Mouse (Mus musculus): ENCODE data around the gene Qtrt1. TPM values are rescaled to one million over a fixed set of nuclear protein-coding genes. Genes with fewer than 3 reads are reported as not detected.

Gene Qtrt1
- polyA plus RNA-seq, 1 experiment from 2014 or later: 54.0 TPM

GRCm38 (mm10) chr9:21425556-21425945 lies 13.9 kb downstream of the Qtrt1 start:
- H3K4me1 ChIP-seq (replicated peaks): peaks cover 41% of the 10 kb centered on the region
- peak overlapping the region; percentile 97 for H3K4me2 ChIP-seq
- peak overlapping the region; percentile 90; the same call in 1 of the 2 replicates for H3K27ac ChIP-seq
- H3K4me3 ChIP-seq: peak overlapping the region; percentile 94
- ATAC-seq (ENCODE audit: low FRiP score): no peak
- H3K27me3 ChIP-seq: no peaks in the 10 kb centered on the region
- H3K36me3 ChIP-seq: peaks cover 10% of the 10 kb centered on the region
- no peaks in the 10 kb centered on the region for H3K9me3 ChIP-seq
- 8% methylated on average over 6 of the region's 6 CpGs for WGBS
- peak overlapping the region; percentile 92 for H3K9ac ChIP-seq

- Histone ChIP-seq H3K27me3 (no peaks in the 10 kb centered on the region), H3K4me3 (peak overlapping the region; percentile 94), H3K27ac (0 out of 2 replicates have a peak overlapping the region, but pooled peaks have one; percentile 90), H3K4me1 (replicated peaks) (peaks cover 45% of the 10 kb centered on the region), H3K9ac (peak overlapping the region; percentile 92), H3K36me3 (peaks cover 6% of the 10 kb centered on the region), H3K9me3 (no peaks in the 10 kb centered on the region), H3K4me2 (peak overlapping the region; percentile 97)
- 50% methylated on average over 1 of the region's 1 CpGs for WGBS
- ATAC-seq (ENCODE audit: low FRiP score): no peak
Observed at GRCm38 (mm10) chr9:21426013-21426412, 14.4 kb downstream of the Qtrt1 start.

GRCm38 (mm10) chr9:21426525-21426924 lies 14.9 kb downstream of the Qtrt1 start:
- H3K4me1 ChIP-seq (replicated peaks): peaks cover 49% of the 10 kb centered on the region
- H3K9ac ChIP-seq: no peak overlapping the region; the same call in 1 of the 2 replicates
- H3K4me2 ChIP-seq: peak overlapping the region; percentile 97
- H3K27ac ChIP-seq: no peak overlapping the region
- 68% methylated on average over 2 of the region's 2 CpGs for WGBS
- H3K27me3 ChIP-seq: no peaks in the 10 kb centered on the region
- ATAC-seq (ENCODE audit: low FRiP score): no peak
- 0 out of 2 replicates have a peak, but pooled peaks cover under 1% of the 10 kb centered on the region for H3K36me3 ChIP-seq
- H3K9me3 ChIP-seq: no peaks in the 10 kb centered on the region
- peak overlapping the region; percentile 94; the same call in 1 of the 2 replicates for H3K4me3 ChIP-seq

- Histone ChIP-seq H3K9ac (no peak overlapping the region), H3K9me3 (no peaks in the 10 kb centered on the region)
- 92% methylated on average over 2 of the region's 2 CpGs for WGBS
Observed at GRCm38 (mm10) chr9:21427773-21428172, 16.1 kb downstream of the Qtrt1 start.

GRCm38 (mm10) chr9:21428178-21428577 lies 16.5 kb downstream of the Qtrt1 start:
- H3K4me2 ChIP-seq: no peak overlapping the region
- no peaks in the 10 kb centered on the region for H3K9me3 ChIP-seq
- no peak overlapping the region for H3K4me3 ChIP-seq
- H3K36me3 ChIP-seq: no peaks in the 10 kb centered on the region
- H3K9ac ChIP-seq: no peak overlapping the region
- H3K27me3 ChIP-seq: no peaks in the 10 kb centered on the region
- no peak overlapping the region for H3K27ac ChIP-seq
- peaks cover 50% of the 10 kb centered on the region for H3K4me1 ChIP-seq (replicated peaks)
- ATAC-seq (ENCODE audit: low FRiP score): no peak
- whole genome bisulfite sequencing: 89% methylated on average over 6 of the region's 6 CpGs

More at GRCm38 (mm10) chr9:21427773-21428172, 16.1 kb downstream of the Qtrt1 start:
- H3K36me3 ChIP-seq: no peaks in the 10 kb centered on the region
- no peak overlapping the region for H3K27ac ChIP-seq
- peaks cover 49% of the 10 kb centered on the region for H3K4me1 ChIP-seq (replicated peaks)
- H3K4me2 ChIP-seq: no peak overlapping the region
- H3K4me3 ChIP-seq: no peak overlapping the region
- no peaks in the 10 kb centered on the region for H3K27me3 ChIP-seq
- no peak for ATAC-seq (ENCODE audit: low FRiP score)

- 0 out of 2 replicates have a peak, but pooled peaks have one; percentile 11 for ATAC-seq (ENCODE audit: low FRiP score)
- no peak overlapping the region for H3K27ac ChIP-seq
- H3K36me3 ChIP-seq: no peaks in the 10 kb centered on the region
- H3K9me3 ChIP-seq: no peaks in the 10 kb centered on the region
- WGBS: 82% methylated on average over 7 of the region's 7 CpGs
- no peak overlapping the region for H3K4me3 ChIP-seq
- H3K27me3 ChIP-seq: no peaks in the 10 kb centered on the region
- no peak overlapping the region for H3K4me2 ChIP-seq
- H3K4me1 ChIP-seq (replicated peaks): peaks cover 51% of the 10 kb centered on the region
- peak overlapping the region; percentile 35; the same call in 1 of the 2 replicates for H3K9ac ChIP-seq
Observed at GRCm38 (mm10) chr9:21430724-21431123, 19.1 kb downstream of the Qtrt1 start.

GRCm38 (mm10) chr9:21432066-21432465 lies 20.4 kb downstream of the Qtrt1 start:
- ATAC-seq (ENCODE audit: low FRiP score): no peak
- Histone ChIP-seq H3K27ac (no peak overlapping the region), H3K9me3 (no peaks in the 10 kb centered on the region), H3K9ac (no peak overlapping the region), H3K4me2 (no peak overlapping the region), H3K4me3 (no peak overlapping the region), H3K27me3 (no peaks in the 10 kb centered on the region), H3K4me1 (replicated peaks) (peaks cover 39% of the 10 kb centered on the region), H3K36me3 (no peaks in the 10 kb centered on the region)
- WGBS: 88% methylated on average over 7 of the region's 7 CpGs

- H3K4me2 ChIP-seq: no peak overlapping the region
- ATAC-seq (ENCODE audit: low FRiP score): no peak
- peaks cover 33% of the 10 kb centered on the region for H3K4me1 ChIP-seq (replicated peaks)
- 90% methylated on average over 8 of the region's 8 CpGs for WGBS
- H3K27me3 ChIP-seq: no peaks in the 10 kb centered on the region
- no peaks in the 10 kb centered on the region for H3K9me3 ChIP-seq
- H3K27ac ChIP-seq: no peak overlapping the region
- H3K4me3 ChIP-seq: no peak overlapping the region
- H3K9ac ChIP-seq: no peak overlapping the region
- H3K36me3 ChIP-seq: no peaks in the 10 kb centered on the region
Observed at GRCm38 (mm10) chr9:21433766-21434165, 22.1 kb downstream of the Qtrt1 start.

GRCm38 (mm10) chr9:21434410-21434809 lies 22.8 kb downstream of the Qtrt1 start:
- Histone ChIP-seq H3K9ac (no peak overlapping the region), H3K9me3 (no peaks in the 10 kb centered on the region), H3K4me3 (no peak overlapping the region), H3K4me1 (replicated peaks) (peaks cover 33% of the 10 kb centered on the region), H3K36me3 (no peaks in the 10 kb centered on the region), H3K27me3 (no peaks in the 10 kb centered on the region), H3K27ac (no peak overlapping the region), H3K4me2 (no peak overlapping the region)
- no peak for ATAC-seq (ENCODE audit: low FRiP score)
- 100% methylated on average over 2 of the region's 2 CpGs for WGBS

- Histone ChIP-seq H3K36me3 (no peaks in the 10 kb centered on the region), H3K4me1 (replicated peaks) (peaks cover 21% of the 10 kb centered on the region), H3K4me2 (no peak overlapping the region), H3K27me3 (no peaks in the 10 kb centered on the region), H3K9me3 (no peaks in the 10 kb centered on the region), H3K4me3 (no peak overlapping the region), H3K27ac (no peak overlapping the region), H3K9ac (no peak overlapping the region)
- ATAC-seq (ENCODE audit: low FRiP score): no peak
- 94% methylated on average over 7 of the region's 7 CpGs for WGBS
Observed at GRCm38 (mm10) chr9:21435777-21436635, 24.4 kb downstream of the Qtrt1 start.

GRCm38 (mm10) chr9:21437577-21437976 lies 25.9 kb downstream of the Qtrt1 start:
- no peaks in the 10 kb centered on the region for H3K27me3 ChIP-seq
- no peak overlapping the region for H3K27ac ChIP-seq
- no peak for ATAC-seq (ENCODE audit: low FRiP score)
- no peaks in the 10 kb centered on the region for H3K9me3 ChIP-seq
- H3K4me2 ChIP-seq: no peak overlapping the region
- H3K4me3 ChIP-seq: no peak overlapping the region
- WGBS: 91% methylated on average over 6 of the region's 6 CpGs
- no peaks in the 10 kb centered on the region for H3K36me3 ChIP-seq
- no peak overlapping the region for H3K9ac ChIP-seq
- peaks cover 17% of the 10 kb centered on the region for H3K4me1 ChIP-seq (replicated peaks)

- Histone ChIP-seq H3K36me3 (no peaks in the 10 kb centered on the region), H3K27ac (no peak overlapping the region), H3K27me3 (no peaks in the 10 kb centered on the region), H3K9ac (no peak overlapping the region), H3K4me1 (replicated peaks) (peaks cover 15% of the 10 kb centered on the region), H3K4me2 (no peak overlapping the region), H3K4me3 (no peak overlapping the region), H3K9me3 (no peaks in the 10 kb centered on the region)
- ATAC-seq (ENCODE audit: low FRiP score): no peak
- WGBS: 71% methylated on average over 3 of the region's 3 CpGs
Observed at GRCm38 (mm10) chr9:21438219-21438618, 26.6 kb downstream of the Qtrt1 start.

GRCm38 (mm10) chr9:21439456-21439855 lies 27.8 kb downstream of the Qtrt1 start:
- no peak for ATAC-seq (ENCODE audit: low FRiP score)
- no peak overlapping the region for H3K27ac ChIP-seq
- no peak overlapping the region for H3K9ac ChIP-seq
- WGBS: 90% methylated on average over 3 of the region's 3 CpGs
- H3K36me3 ChIP-seq: no peaks in the 10 kb centered on the region
- H3K4me3 ChIP-seq: no peak overlapping the region
- H3K4me2 ChIP-seq: no peak overlapping the region
- H3K27me3 ChIP-seq: no peaks in the 10 kb centered on the region
- no peaks in the 10 kb centered on the region for H3K9me3 ChIP-seq
- peaks cover 12% of the 10 kb centered on the region for H3K4me1 ChIP-seq (replicated peaks)
